Mouse (Mus musculus) limb, embryonic 12.5 days (tissue): Measurements from ENCODE around the gene Hyls1. TPM values are rescaled to one million over a fixed set of nuclear protein-coding genes. Genes with fewer than 3 reads are reported as not detected.

Source experiments
- ATAC-seq: fragments of 200-750 bp; cut with Nextera tagmentation; 2 replicates; pipeline ENCODE4 v1.8.0; 2017; ENCODE audit warnings: low read depth, moderate TSS enrichment; ENCODE audit not compliant: insufficient number of reproducible peaks, insufficient read depth, low FRiP score, low TSS enrichment
- H3K27ac ChIP-seq: fragments of 300-500 bp; sonication (generic); 2 replicates; pipeline ENCODE4 v1.5.1; 2016; ENCODE audit warnings: mild to moderate bottlenecking, moderate library complexity
- H3K27me3 ChIP-seq: fragments of 300-500 bp; sonication (generic); 2 replicates; pipeline ENCODE4 v1.6.1; 2016; ENCODE audit warnings: mild to moderate bottlenecking, moderate library complexity
- H3K36me3 ChIP-seq: fragments of 300-500 bp; sonication (generic); 2 replicates; pipeline ENCODE4 v1.6.1; 2016; ENCODE audit warnings: mild to moderate bottlenecking, moderate library complexity
- H3K4me1 ChIP-seq: fragments of 300-500 bp; sonication (generic); replicated peaks from 2 replicates; pipeline ENCODE4 v1.6.1; 2016
- H3K4me2 ChIP-seq: fragments of 300-500 bp; sonication (generic); 2 replicates; pipeline ENCODE4 v1.6.1; 2016; ENCODE audit warnings: mild to moderate bottlenecking, moderate library complexity
- H3K4me3 ChIP-seq: fragments of 300-500 bp; sonication (generic); replicated peaks from 2 replicates; pipeline ENCODE4 v1.5.1; 2016; ENCODE audit warnings: mild to moderate bottlenecking
- H3K9ac ChIP-seq: fragments of 300-500 bp; sonication (generic); replicated peaks from 2 replicates; pipeline ENCODE4 v1.6.1; 2016; ENCODE audit warnings: mild to moderate bottlenecking, moderate library complexity
- H3K9me3 ChIP-seq: fragments of 300-500 bp; sonication (generic); 2 replicates; pipeline ENCODE4 v1.6.1; 2016; ENCODE audit warnings: mild to moderate bottlenecking, moderate library complexity
- WGBS: fragments of 180-500 bp; shearing (Covaris S2); methylation state at CpG from one replicate; pipeline ENCODE4 v1.1.7; 2016; 5-methylcytosine and 5-hydroxymethylcytosine counted together
- polyA plus RNA-seq: library from polyadenylated mRNA; unstranded; fragments of >200 nt; fragmentation: Nextera tagmentation; extraction: Ambion mirVana; gene quantifications from 2 replicates; pipeline ENCODE4 v1.2.1, GENCODE M21; 2016

Hyls1 gene
- polyA plus RNA-seq, 1 experiment from 2014 or later: 23.2 TPM

DNA sequence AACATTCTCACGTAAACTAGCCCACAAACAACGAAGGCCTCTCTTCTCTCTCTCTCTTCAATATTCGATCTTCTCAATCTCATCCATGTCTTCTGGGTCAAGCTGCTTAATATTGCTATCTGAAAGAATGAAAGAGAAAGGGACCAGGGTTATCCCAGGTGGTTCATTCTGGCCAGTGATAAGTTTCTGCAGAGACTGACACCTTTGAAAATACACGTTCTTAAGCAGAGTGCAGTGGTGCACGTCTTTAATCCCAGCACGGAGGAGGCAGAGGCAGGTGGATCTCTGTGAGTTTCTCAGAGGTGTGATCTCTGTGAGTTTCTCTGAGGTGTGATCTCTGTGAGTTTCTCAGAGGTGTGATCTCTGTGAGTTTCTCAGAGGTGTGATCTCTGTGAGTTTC, 28.3 kb downstream of the Hyls1 start:
- Histone ChIP-seq H3K27ac (no peak overlapping the region), H3K27me3 (peaks cover 3% of the 10 kb centered on the region; the same call in 1 of the 2 replicates), H3K9ac (no peak overlapping the region), H3K36me3 (no peaks in the 10 kb centered on the region), H3K4me2 (no peak overlapping the region), H3K4me3 (no peak overlapping the region), H3K4me1 (peaks cover 18% of the 10 kb centered on the region), H3K9me3 (no peaks in the 10 kb centered on the region)
- WGBS: 70% methylated on average over 6 of the region's 6 CpGs
- ATAC-seq: no peak

GRCm38 (mm10) chr9:35541488-35541887, 28.7 kb downstream of the Hyls1 start:
- H3K4me1 ChIP-seq: peaks cover 18% of the 10 kb centered on the region
- peak; percentile 64; the same call in 1 of the 2 replicates for ATAC-seq
- no peak overlapping the region for H3K4me2 ChIP-seq
- H3K36me3 ChIP-seq: no peaks in the 10 kb centered on the region
- H3K9me3 ChIP-seq: no peaks in the 10 kb centered on the region
- no peak overlapping the region for H3K9ac ChIP-seq
- no peak overlapping the region for H3K27ac ChIP-seq
- 8% methylated on average over 6 of the region's 6 CpGs for WGBS
- no peak overlapping the region for H3K4me3 ChIP-seq
- H3K27me3 ChIP-seq: peaks cover 3% of the 10 kb centered on the region; the same call in 1 of the 2 replicates

DNA sequence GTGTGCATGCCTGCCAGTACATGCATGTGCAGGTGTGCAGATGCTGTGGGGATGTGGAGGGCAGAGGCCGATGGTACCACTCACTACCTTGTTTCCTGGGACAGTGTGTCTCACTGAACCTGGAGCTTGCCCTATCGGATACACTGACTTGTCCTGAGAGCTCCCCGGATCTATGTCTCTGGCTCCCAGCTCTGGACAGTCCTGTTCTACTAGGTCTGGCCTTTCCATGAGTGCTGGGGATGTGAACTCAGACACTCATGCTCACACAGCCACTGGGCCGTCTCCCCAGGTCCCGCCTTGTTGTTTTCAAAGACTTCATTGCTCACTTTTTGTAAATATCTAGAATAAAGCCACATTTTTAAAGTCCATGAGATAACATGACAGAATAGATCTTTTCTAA, 29.2 kb downstream of the Hyls1 start:
- Histone ChIP-seq H3K4me2 (no peak overlapping the region), H3K4me1 (peaks cover 18% of the 10 kb centered on the region), H3K9ac (0 out of 2 replicates have a peak overlapping the region, but pooled peaks have one; percentile 6), H3K27me3 (peaks cover 3% of the 10 kb centered on the region; the same call in 1 of the 2 replicates), H3K4me3 (no peak overlapping the region), H3K36me3 (no peaks in the 10 kb centered on the region), H3K9me3 (no peaks in the 10 kb centered on the region), H3K27ac (no peak overlapping the region)
- no peak for ATAC-seq
- WGBS: 79% methylated on average over 5 of the region's 5 CpGs

DNA sequence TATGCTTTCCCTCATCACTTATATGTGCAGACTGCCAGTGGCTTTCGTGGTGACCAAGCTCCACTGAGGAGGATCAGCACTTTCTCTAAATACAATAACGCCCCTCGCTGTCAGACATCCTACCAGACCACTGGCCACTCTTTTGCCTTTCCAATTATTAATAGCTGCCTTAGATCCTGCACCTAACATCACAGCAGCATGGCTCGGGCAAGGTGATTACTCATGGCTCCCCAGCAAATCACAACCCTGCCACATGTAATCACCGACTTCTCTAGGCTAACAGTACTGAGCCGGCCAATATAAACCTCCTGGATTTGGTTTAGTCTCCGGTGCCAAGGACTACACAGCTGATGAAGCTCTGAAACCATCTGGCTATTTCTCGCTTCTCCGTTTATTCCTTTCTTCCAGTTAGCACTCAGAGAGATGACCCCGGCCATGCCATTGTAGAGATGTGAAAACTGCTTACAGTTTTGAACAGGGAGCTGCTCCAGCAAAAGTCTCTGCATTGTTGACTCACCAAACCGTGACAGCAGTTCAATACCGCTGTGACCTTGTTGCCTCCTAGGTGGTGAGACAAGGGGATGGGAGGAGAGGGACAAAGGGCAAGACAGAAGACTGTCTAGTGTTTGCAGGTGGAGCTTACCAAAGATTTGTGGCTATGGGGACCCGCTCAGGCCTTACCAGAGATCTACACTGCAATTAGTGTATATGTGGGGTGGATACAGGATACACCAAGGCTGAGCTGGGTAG, 31.0 kb downstream of the Hyls1 start:
- no peak overlapping the region for H3K27ac ChIP-seq
- 81% methylated on average over 13 of the region's 13 CpGs for WGBS
- peaks cover 20% of the 10 kb centered on the region for H3K4me1 ChIP-seq
- H3K27me3 ChIP-seq: peaks cover 3% of the 10 kb centered on the region; the same call in 1 of the 2 replicates
- no peak overlapping the region for H3K9ac ChIP-seq
- no peaks in the 10 kb centered on the region for H3K36me3 ChIP-seq
- no peaks in the 10 kb centered on the region for H3K9me3 ChIP-seq
- no peak overlapping the region for H3K4me3 ChIP-seq
- no peak overlapping the region for H3K4me2 ChIP-seq
- no peak for ATAC-seq

DNA sequence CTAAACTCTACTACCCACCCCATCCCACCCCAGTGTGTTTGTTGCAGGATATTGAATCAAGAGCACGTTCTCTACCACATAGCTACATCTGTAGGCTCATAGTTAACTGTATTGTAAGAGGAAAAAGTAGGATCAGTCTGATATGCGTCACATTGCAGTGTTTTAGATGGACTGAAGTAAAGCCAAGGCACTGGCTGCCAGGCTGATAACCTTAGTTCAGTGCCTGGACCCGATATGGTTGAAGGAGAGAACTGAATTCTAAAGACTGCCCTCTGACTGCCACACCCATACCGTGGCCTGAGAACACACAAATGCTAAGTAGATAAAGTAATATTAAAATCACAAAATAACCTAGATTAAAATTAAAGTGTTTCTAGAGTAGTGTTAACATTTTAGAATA, 34.3 kb downstream of the Hyls1 start:
- Histone ChIP-seq H3K9ac (no peak overlapping the region), H3K4me3 (no peak overlapping the region), H3K27ac (no peak overlapping the region), H3K27me3 (no peaks in the 10 kb centered on the region), H3K36me3 (no peaks in the 10 kb centered on the region), H3K4me2 (no peak overlapping the region), H3K9me3 (no peaks in the 10 kb centered on the region), H3K4me1 (peaks cover 44% of the 10 kb centered on the region)
- no peak for ATAC-seq
- 74% methylated on average over 4 of the region's 4 CpGs for WGBS

- peak; percentile 76 for ATAC-seq
- Histone ChIP-seq H3K27me3 (no peaks in the 10 kb centered on the region), H3K4me1 (peaks cover 52% of the 10 kb centered on the region), H3K9ac (no peak overlapping the region), H3K9me3 (no peaks in the 10 kb centered on the region), H3K4me2 (no peak overlapping the region), H3K4me3 (no peak overlapping the region), H3K27ac (peak overlapping the region; percentile 57; the same call in 1 of the 2 replicates), H3K36me3 (no peaks in the 10 kb centered on the region)
- 8% methylated on average over 2 of the region's 2 CpGs for WGBS
Observed at GRCm38 (mm10) chr9:35535110-35535509, 35.1 kb downstream of the Hyls1 start.

- ATAC-seq: no peak
- peaks cover 65% of the 10 kb centered on the region for H3K4me1 ChIP-seq
- no peak overlapping the region for H3K4me3 ChIP-seq
- peak overlapping the region; percentile 50; the same call in 1 of the 2 replicates for H3K27ac ChIP-seq
- WGBS: 17% methylated on average over 9 of the region's 9 CpGs
- H3K9ac ChIP-seq: no peak overlapping the region
- no peaks in the 10 kb centered on the region for H3K36me3 ChIP-seq
- no peak overlapping the region for H3K4me2 ChIP-seq
- no peaks in the 10 kb centered on the region for H3K9me3 ChIP-seq
- H3K27me3 ChIP-seq: no peaks in the 10 kb centered on the region
Observed at GRCm38 (mm10) chr9:35533266-35533665, 36.9 kb downstream of the Hyls1 start.

DNA sequence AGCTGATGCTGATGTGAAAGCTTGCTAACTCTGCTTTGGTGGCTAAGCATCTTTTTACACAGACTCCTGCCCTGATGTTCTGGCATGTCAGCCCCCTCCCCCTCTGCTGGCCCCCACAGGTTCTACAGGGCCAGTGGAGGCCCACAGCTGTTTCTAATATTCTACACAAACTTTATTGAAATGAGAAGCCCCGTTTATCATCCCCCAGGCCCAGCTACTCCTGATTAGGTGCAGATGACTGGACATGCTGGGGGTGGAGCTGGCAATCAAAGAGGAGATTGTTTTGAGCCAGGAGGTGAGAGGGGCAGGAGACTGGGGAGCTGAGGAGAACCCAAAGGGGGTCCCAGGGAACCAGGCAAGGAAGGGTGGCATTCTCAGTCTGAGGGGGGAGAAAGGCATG, 40.4 kb downstream of the Hyls1 start:
- Histone ChIP-seq H3K9me3 (no peaks in the 10 kb centered on the region), H3K27me3 (no peaks in the 10 kb centered on the region), H3K4me1 (peaks cover 55% of the 10 kb centered on the region), H3K4me2 (peak overlapping the region; percentile 35), H3K27ac (peak overlapping the region; percentile 82), H3K36me3 (no peaks in the 10 kb centered on the region), H3K4me3 (no peak overlapping the region), H3K9ac (no peak overlapping the region; the same call in 1 of the 2 replicates)
- peak; percentile 57 for ATAC-seq
- 5% methylated on average over 1 of the region's 1 CpGs for WGBS

DNA sequence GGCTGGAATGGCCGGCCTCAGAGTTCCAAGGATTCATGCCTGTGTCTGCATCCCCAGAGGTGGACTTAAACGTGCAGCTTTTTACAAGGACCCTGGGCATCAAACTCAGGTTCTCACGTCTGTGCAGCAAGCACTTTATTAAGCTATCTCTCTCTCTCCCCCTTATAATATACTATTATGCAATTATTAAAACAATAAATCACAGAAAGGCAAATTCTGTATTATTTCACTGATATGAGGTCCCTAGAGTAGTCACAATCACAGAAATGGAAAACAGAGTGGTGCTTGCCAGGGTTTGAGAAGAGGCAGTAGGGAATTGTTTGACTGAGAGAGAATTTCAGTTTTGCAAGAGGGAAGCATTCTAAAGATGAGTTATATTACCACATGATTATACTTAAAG, 41.1 kb downstream of the Hyls1 start:
- Histone ChIP-seq H3K36me3 (no peaks in the 10 kb centered on the region), H3K27ac (peak overlapping the region; percentile 57; the same call in 1 of the 2 replicates), H3K9me3 (no peaks in the 10 kb centered on the region), H3K4me2 (no peak overlapping the region), H3K27me3 (no peaks in the 10 kb centered on the region), H3K4me1 (peaks cover 60% of the 10 kb centered on the region), H3K9ac (no peak overlapping the region), H3K4me3 (no peak overlapping the region)
- ATAC-seq: no peak
- WGBS: 15% methylated on average over 3 of the region's 3 CpGs

DNA sequence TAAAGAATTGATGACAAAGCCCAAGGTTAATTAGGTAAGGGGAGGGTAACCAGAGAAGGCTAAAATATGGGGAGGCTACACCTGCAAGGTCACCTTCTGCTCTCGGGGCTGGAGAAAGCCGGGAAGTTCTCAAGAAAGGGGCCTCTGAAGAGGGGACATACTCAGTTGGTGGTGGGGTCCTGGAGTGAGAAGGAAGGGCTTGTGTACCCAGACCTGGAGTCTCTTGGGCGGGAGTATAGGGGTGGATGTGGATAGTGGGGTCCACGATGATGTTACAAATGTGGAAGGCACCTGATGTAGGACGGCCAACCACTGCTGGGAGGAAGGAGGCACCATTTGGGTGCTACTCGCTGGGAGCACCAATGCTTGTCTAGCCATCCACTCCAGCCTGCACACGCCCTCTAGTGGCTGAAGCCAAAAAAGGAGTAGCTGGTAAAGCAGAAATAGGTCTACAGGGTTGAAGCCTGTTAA, 46.2 kb downstream of the Hyls1 start:
- Histone ChIP-seq H3K9ac (no peak overlapping the region), H3K9me3 (no peaks in the 10 kb centered on the region), H3K4me3 (no peak overlapping the region), H3K27me3 (no peaks in the 10 kb centered on the region), H3K4me2 (peak overlapping the region; percentile 32; the same call in 1 of the 2 replicates), H3K36me3 (no peaks in the 10 kb centered on the region), H3K4me1 (peaks cover 50% of the 10 kb centered on the region), H3K27ac (peak overlapping the region; percentile 80)
- WGBS: 14% methylated on average over 7 of the region's 7 CpGs
- ATAC-seq: peak; percentile 78

DNA sequence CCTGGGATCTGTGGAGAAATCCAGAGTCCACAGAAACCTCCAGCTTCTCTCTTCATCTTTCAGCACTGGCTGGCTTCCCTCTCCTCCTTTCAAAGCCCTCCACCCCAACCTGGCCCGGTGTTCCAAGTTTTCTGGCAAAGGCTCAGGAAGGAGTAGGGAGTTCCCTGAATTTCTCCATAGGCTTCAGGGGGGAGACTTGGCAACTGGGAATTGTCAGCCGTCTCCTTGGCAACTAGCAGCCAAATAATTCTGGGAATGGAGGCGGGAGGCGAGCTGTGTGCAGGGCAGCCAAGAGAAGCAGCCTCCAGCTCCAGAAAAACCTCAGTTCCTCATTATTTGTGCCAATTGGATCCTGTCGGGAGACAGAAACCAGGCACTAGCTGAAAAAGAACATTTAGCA, 46.7 kb downstream of the Hyls1 start:
- peak; percentile 76; the same call in 1 of the 2 replicates for ATAC-seq
- peak overlapping the region; percentile 32; the same call in 1 of the 2 replicates for H3K4me2 ChIP-seq
- H3K9ac ChIP-seq: no peak overlapping the region; the same call in 1 of the 2 replicates
- H3K36me3 ChIP-seq: no peaks in the 10 kb centered on the region
- H3K27me3 ChIP-seq: no peaks in the 10 kb centered on the region
- 23% methylated on average over 5 of the region's 5 CpGs for WGBS
- no peaks in the 10 kb centered on the region for H3K9me3 ChIP-seq
- peak overlapping the region; percentile 80 for H3K27ac ChIP-seq
- peaks cover 45% of the 10 kb centered on the region for H3K4me1 ChIP-seq
- no peak overlapping the region for H3K4me3 ChIP-seq
